Mouse (Mus musculus): ENCODE data around the gene Olfr1110.

GRCm38 (mm10) chr2:87114467-87114866 is 25.6 kb downstream of the Olfr1110 start, which contains the start of gene Olfr259:
- TF ChIP-seq POLR2A (IDR thresholded peaks at IDR 0.05; ENCODE audit: insufficient read length, low read depth) (no peak), MAX (IDR thresholded peaks at IDR 0.05; ENCODE audit: low read depth) (no peak), POLR2AphosphoS2 (IDR thresholded peaks at IDR 0.05; ENCODE audit: insufficient read length, low read depth) (no peak), MYOG (IDR thresholded peaks at IDR 0.05; ENCODE audit: control insufficient read depth in 1 of 3, insufficient read depth in 1 of 3, insufficient read length in 2 of 3, low read depth in 2 of 3) (no peak), TCF3 (IDR thresholded peaks at IDR 0.05; ENCODE audit: insufficient read length, low read depth) (no peak), USF1 (IDR thresholded peaks at IDR 0.05; ENCODE audit: low read depth) (no peak), E2F4 (IDR thresholded peaks at IDR 0.05; ENCODE audit: insufficient read depth) (no peak), CEBPB (IDR thresholded peaks at IDR 0.05; ENCODE audit: insufficient read depth, poor library complexity, severe bottlenecking) (no peak), MYOD1 (IDR thresholded peaks at IDR 0.05; ENCODE audit: control insufficient read depth in 1 of 3, insufficient read length in 2 of 3, low read depth in 2 of 3) (no peak), REST (IDR thresholded peaks at IDR 0.05; ENCODE audit: insufficient read depth, insufficient read length) (no peak), TCF12 (IDR thresholded peaks at IDR 0.05; ENCODE audit: insufficient read depth, poor library complexity, severe bottlenecking) (no peak), SRF (IDR thresholded peaks at IDR 0.05; ENCODE audit: control insufficient read depth, insufficient read length, low read depth) (no peak)

All from myocyte (in vitro differentiated cells).